Mouse (Mus musculus) brain, embryonic 18.5 days (tissue): ENCODE data around the gene Mrpl51.

Experiments
- DNase-seq: peaks from one replicate; pipeline ENCODE4 v3.0.0-alpha.2; 2012; ENCODE audit warnings: low read depth, low spot score

Gene Mrpl51

DNA sequence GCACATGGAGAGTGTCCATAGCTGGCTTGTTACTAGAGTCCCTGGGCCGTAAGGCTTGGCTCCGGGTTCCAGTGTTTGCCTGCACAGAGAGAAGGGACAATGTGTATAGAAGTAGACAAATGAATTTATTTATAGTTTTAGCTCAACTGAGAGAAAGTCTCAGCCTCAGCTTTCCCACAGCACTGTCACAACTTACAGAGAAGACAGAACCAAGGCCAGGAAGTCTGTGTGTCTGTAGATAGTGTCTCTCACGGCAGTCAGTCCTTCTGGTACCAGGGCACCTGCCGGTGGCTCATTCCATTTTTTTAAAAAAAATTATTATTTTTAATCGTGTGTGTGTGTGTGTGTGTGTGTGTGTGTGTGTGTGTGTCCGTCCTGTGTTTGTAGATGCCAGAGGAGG is 40.9 kb downstream of the Mrpl51 start:
- DNase-seq, result no peak

DNA sequence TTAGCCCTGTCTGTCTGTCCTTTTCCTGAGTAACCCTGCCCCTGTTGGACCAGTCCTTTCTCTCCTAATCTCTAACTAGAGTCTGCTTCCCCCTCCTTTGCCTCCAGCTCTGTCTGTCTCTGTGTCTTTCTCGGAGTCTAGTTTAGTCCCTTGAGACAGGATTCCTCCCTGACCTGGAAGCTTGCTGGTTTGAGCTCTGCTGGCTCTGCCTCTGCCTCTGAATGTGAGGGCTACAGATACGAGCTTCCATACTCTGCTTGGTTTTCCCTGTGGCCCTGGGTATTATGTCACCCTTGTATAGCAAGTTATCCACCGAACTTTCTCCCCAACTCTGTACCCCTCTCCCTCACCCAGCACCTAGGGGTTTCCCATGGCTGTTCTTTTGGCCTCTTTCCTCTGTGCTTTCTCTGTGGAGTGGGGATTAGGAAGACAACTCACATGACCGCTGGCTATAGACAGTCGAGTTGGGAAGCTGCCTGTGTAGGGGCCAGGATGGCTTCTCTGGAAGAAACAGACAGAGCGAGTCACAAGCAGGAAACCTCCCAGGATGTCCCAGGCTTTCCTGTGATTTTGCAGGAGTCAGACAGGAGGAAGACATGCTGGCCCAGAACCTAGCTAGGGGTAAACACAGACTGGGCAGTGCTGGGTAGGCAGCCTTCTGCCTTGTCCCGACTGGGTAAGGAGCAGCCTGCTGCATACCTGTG is 42.4 kb downstream of the Mrpl51 start:
- no peak for DNase-seq

DNA sequence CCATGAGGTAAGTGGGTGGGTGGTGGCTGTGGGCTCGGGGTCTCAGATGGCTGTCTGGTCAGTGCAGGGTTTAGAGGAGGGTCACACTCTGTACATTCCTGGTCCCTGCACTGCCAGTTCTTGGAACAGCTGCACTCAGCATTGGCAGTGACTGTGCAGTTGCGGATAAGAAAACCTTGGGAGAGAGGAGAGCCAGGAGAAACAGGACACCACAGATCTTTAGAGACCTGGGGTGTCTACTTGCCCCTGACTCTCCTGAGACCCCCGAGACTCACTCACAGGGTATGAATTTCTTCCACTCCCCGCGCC is 42.9 kb downstream of the Mrpl51 start:
- DNase-seq, result no peak

DNA sequence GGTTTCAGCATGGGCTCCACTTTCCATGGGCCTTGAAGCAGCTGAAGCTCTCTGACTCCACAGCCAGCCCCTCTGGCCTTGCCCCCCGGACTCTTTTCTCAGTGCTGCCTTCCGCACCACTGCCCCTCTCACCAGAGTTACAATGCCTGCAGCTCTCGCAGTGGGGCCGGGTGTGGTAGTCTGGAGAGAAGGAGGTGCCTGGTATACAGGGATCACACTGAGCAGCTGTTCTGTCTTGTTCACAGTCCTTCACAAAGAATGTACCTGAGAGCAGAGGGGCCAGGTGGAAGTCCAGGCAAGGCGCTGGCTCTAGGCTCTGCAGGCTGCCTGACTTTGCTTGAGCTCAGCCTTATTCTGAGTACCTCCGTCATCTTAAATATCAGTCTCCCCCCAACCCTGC is 44.7 kb downstream of the Mrpl51 start:
- DNase-seq, result no peak

DNA sequence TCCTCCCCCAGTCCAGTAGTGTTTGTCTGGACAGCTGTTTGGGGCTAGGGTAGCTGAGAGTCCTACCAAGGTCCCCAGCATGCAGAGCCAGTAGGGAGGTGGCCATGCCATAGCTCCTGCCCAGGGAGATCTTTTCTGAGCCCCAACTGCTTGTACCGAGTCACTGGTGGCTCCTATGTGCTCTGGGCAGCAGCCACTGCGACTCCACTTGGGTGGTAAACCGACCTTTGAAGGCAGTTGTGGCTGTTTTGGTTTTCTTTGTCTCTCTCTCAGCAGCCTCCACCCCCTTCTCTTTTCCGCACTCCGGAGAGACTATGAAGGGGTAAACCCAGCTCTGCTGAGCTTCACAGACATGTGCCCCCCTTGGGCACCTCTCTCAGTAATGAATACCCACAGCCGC is 45.2 kb downstream of the Mrpl51 start, which contains the start of gene Cd27:
Gene Cd27, minus strand, starts transcription at position 229 of the 400 bp plus-strand sequence.
- DNase-seq, result no peak

DNA sequence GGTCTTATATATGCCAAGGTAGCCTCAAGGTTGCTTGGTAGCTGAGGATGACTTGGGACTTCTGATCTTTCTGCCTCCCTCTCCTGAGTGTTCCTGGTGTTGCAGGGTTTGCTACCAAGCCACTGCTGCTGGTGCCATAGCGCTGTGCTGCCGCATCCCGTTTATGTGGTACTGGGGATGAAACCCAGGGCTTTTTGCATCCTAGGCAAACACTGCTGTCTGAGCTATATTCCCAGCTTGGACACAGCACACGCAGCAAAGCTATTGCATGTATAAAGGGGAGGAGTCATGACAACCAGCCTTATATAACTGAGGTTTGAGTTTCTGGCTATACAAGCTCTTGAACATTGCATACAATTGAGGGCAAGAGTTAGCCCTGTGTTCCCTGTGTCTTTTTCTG is 45.8 kb downstream of the Mrpl51 start:
- no peak for DNase-seq

DNA sequence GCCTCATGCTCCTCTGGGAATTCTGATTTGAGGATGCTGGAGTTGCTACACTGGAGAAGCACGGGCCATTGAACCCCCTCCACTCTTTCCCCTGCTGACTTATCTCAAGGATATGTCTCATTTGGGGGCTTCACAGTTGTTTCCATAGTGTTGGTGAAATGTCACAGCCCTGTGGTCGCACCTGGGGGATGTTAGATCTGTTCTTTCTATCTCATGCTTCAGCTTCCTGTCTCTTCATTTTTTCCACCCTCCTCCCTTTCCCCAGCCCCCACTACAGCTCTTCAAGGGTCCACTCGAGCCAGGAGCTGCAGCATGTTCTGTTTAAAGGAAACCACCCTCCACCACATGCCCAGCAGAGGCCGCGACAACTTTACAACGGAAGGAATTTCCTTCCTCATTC is 46.8 kb downstream of the Mrpl51 start:
- DNase-seq, result no peak

DNA sequence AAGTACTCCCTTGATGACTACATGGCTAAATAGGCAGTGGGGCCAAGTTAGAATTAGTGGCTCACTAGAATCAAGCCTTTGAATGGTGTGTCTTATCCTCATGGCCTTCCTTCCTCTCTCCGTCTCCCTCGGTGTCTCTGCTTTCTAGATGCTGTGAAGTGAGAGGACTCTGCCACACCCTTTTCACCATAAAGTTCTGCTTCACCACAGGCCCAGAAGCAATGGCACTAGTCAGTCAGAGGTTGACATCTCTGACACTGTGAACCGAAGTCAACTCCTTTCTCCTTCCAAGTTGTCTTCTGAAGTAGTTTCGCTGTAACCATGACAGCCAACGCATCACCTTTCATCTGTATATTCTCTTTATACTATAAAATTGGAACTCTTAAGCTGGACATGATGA is 47.9 kb downstream of the Mrpl51 start:
- no peak for DNase-seq

DNA sequence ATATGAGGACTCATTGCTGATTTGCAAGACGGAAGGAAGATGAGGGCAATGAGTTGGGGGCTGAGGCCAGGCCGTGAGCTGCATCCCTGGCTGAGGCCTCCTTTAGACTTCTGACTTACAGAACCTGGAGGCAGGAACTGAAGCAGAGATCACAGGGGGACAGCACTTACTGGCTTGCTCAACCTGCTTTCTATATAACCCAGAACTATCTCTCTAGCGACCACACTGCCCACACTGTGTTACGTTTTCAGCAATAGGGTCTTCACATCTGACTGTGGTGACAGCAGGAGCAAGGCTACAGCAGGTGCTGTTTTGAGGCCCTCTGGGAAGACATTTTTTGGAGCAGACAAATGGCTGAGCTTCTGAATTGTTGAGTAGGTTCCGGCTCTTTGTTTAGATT is 49.0 kb downstream of the Mrpl51 start:
- no peak for DNase-seq

DNA sequence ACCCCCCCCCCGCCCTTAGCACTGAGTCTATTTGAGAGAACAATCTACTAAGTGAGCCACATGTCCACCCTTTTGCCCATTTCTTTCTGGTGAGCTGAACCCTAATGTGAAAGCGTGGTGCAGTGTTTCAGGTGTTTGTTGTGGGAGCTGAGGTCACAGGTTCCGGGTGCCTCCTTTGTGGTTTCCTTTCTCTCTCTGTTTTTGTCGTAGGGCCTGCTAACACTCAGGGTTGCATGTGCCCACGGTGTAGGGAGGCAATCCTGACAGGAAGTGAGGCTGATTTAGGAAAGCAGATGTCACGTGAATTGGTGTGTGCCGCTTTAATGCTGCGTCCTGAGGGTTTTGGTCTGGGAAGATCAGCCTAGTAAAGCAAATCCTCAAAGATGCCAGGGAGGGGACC is 50.0 kb downstream of the Mrpl51 start:
- no peak for DNase-seq

DNA sequence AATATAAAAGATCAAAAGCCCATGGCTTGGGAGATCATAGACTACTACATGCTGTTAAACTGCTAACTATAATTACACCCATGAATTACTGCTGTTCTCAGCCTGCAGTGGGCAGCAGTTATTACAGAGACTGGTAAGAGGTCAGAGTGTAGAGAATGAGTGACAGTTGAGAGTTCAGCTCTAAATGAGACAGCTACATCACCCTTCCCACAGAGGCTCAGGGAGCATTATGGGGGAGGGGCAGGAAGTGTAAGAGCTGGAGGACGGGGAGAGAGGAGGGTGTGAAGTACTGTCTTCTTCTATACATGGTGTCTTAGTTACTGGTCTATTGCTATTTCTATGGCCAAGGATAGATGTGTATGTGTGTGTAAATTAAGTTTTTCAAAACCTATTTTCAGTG is 53.0 kb downstream of the Mrpl51 start:
- no peak for DNase-seq
